Mouse (Mus musculus): Measurements from ENCODE around the gene Ecel1.

GRCm38 (mm10) chr1:87170458-87170857 lies 14.1 kb upstream of the Ecel1 start:
- TF ChIP-seq CTCF (IDR thresholded peaks at IDR 0.05; ENCODE audit: low read depth, low read length) (no peak), POLR2A (IDR thresholded peaks at IDR 0.05; ENCODE audit: extremely low read depth, insufficient read depth, low read length) (no peak)

Data from liver, adult 2 months (tissue).